Mouse (Mus musculus) hindbrain, embryonic 12.5 days (tissue): Measurements from ENCODE around the gene Dok5. TPM values are rescaled to one million over a fixed set of nuclear protein-coding genes. Genes with fewer than 3 reads are reported as not detected.

Experiments used
- ATAC-seq: fragments of 200-750 bp; cut with Nextera tagmentation; 2 replicates; pipeline ENCODE4 v1.8.0; 2017; ENCODE audit warnings: moderate TSS enrichment; ENCODE audit not compliant: low FRiP score
- H3K27ac ChIP-seq: fragments of 300-500 bp; sonication (generic); 2 replicates; pipeline ENCODE4 v1.5.1; 2016; ENCODE audit warnings: mild to moderate bottlenecking
- H3K27me3 ChIP-seq: fragments of 300-500 bp; sonication (generic); 2 replicates; pipeline ENCODE4 v1.6.1; 2016; ENCODE audit warnings: mild to moderate bottlenecking
- H3K36me3 ChIP-seq: fragments of 300-500 bp; sonication (generic); 2 replicates; pipeline ENCODE4 v1.6.1; 2016; ENCODE audit warnings: mild to moderate bottlenecking
- H3K4me1 ChIP-seq: fragments of 300-500 bp; sonication (generic); 2 replicates; pipeline ENCODE4 v1.6.1; 2016
- H3K4me2 ChIP-seq: fragments of 300-500 bp; sonication (generic); replicated peaks from 2 replicates; pipeline ENCODE4 v1.6.1; 2016; ENCODE audit warnings: mild to moderate bottlenecking
- H3K4me3 ChIP-seq: fragments of 300-500 bp; sonication (generic); 2 replicates; pipeline ENCODE4 v1.5.1; 2016; ENCODE audit warnings: mild to moderate bottlenecking
- H3K9ac ChIP-seq: fragments of 300-500 bp; sonication (generic); 2 replicates; pipeline ENCODE4 v1.6.1; 2016; ENCODE audit warnings: mild to moderate bottlenecking, moderate library complexity
- H3K9me3 ChIP-seq: fragments of 300-500 bp; sonication (generic); replicated peaks from 2 replicates; pipeline ENCODE4 v1.6.1; 2016; ENCODE audit warnings: mild to moderate bottlenecking
- WGBS: fragments of 180-500 bp; shearing (Covaris S2); methylation state at CpG from one replicate; pipeline ENCODE4 v1.1.7; 2016; 5-methylcytosine and 5-hydroxymethylcytosine counted together
- polyA plus RNA-seq: library from polyadenylated mRNA; unstranded; fragments of >200 nt; fragmentation: Nextera tagmentation; extraction: Ambion mirVana; gene quantifications from 2 replicates; pipeline ENCODE4 v1.2.1, GENCODE M21; 2016

Dok5 gene
- polyA plus RNA-seq, 1 experiment from 2014 or later, result 30.9 TPM

- peak; percentile 71 for ATAC-seq
- peaks cover 33% of the 10 kb centered on the region for H3K4me1 ChIP-seq
These were observed 40.7 kb downstream of the Dok5 start for GRCm38 (mm10) chr2:170772126-170772884.

GRCm38 (mm10) chr2:170772885-170773270 is 41.3 kb downstream of the Dok5 start:
- Histone ChIP-seq H3K4me1 (peaks cover 31% of the 10 kb centered on the region), H3K27me3 (no peaks in the 10 kb centered on the region), H3K27ac (peak overlapping the region; percentile 89), H3K4me3 (no peak overlapping the region), H3K9me3 (no peaks in the 10 kb centered on the region), H3K4me2 (peak overlapping the region; percentile 43), H3K9ac (no peak overlapping the region), H3K36me3 (no peaks in the 10 kb centered on the region)
- ATAC-seq, result peak; percentile 17; the same call in 1 of the 2 replicates
- 27% methylated on average over 8 of the region's 8 CpGs for WGBS

More at GRCm38 (mm10) chr2:170772126-170772884, 40.7 kb downstream of the Dok5 start:
- Histone ChIP-seq H3K4me3 (peak overlapping the region; percentile 13; the same call in 1 of the 2 replicates), H3K4me2 (peak overlapping the region; percentile 43), H3K9ac (peak overlapping the region; percentile 32; the same call in 1 of the 2 replicates), H3K9me3 (no peaks in the 10 kb centered on the region), H3K27ac (peak overlapping the region; percentile 89), H3K36me3 (no peaks in the 10 kb centered on the region), H3K27me3 (no peaks in the 10 kb centered on the region)
- 5% methylated on average over 19 of the region's 19 CpGs for WGBS

- peaks cover 31% of the 10 kb centered on the region for H3K4me1 ChIP-seq
- ATAC-seq, result no peak
- H3K9me3 ChIP-seq, result no peaks in the 10 kb centered on the region
- no peak overlapping the region for H3K4me3 ChIP-seq
- H3K36me3 ChIP-seq, result no peaks in the 10 kb centered on the region
- no peak overlapping the region for H3K4me2 ChIP-seq
- H3K27ac ChIP-seq, result no peak overlapping the region
- no peaks in the 10 kb centered on the region for H3K27me3 ChIP-seq
- 88% methylated on average over 15 of the region's 15 CpGs for WGBS
- H3K9ac ChIP-seq, result no peak overlapping the region
These were observed 44.0 kb downstream of the Dok5 start for GRCm38 (mm10) chr2:170775577-170775976.

GRCm38 (mm10) chr2:170776107-170776506 is 44.5 kb downstream of the Dok5 start:
- no peaks in the 10 kb centered on the region for H3K27me3 ChIP-seq
- H3K27ac ChIP-seq, result no peak overlapping the region
- H3K9ac ChIP-seq, result no peak overlapping the region
- ATAC-seq, result no peak
- no peak overlapping the region for H3K4me2 ChIP-seq
- H3K4me3 ChIP-seq, result no peak overlapping the region
- 92% methylated on average over 11 of the region's 11 CpGs for WGBS
- H3K36me3 ChIP-seq, result no peaks in the 10 kb centered on the region
- no peaks in the 10 kb centered on the region for H3K9me3 ChIP-seq
- H3K4me1 ChIP-seq, result peaks cover 27% of the 10 kb centered on the region

GRCm38 (mm10) chr2:170777572-170777971 is 46.0 kb downstream of the Dok5 start:
- Histone ChIP-seq H3K4me3 (no peak overlapping the region), H3K9me3 (no peaks in the 10 kb centered on the region), H3K4me2 (no peak overlapping the region), H3K27me3 (no peaks in the 10 kb centered on the region), H3K27ac (no peak overlapping the region), H3K4me1 (peaks cover 14% of the 10 kb centered on the region), H3K9ac (no peak overlapping the region), H3K36me3 (no peaks in the 10 kb centered on the region)
- WGBS, result 84% methylated on average over 6 of the region's 6 CpGs
- no peak for ATAC-seq

GRCm38 (mm10) chr2:170780010-170780750 is 48.6 kb downstream of the Dok5 start:
- peaks cover 4% of the 10 kb centered on the region; the same call in 1 of the 2 replicates for H3K4me1 ChIP-seq
- 79% methylated on average over 11 of the region's 11 CpGs for WGBS
- no peaks in the 10 kb centered on the region for H3K27me3 ChIP-seq
- H3K36me3 ChIP-seq, result no peaks in the 10 kb centered on the region
- no peak overlapping the region for H3K4me3 ChIP-seq
- H3K9me3 ChIP-seq, result no peaks in the 10 kb centered on the region
- H3K9ac ChIP-seq, result no peak overlapping the region
- H3K4me2 ChIP-seq, result no peak overlapping the region
- ATAC-seq, result no peak
- H3K27ac ChIP-seq, result no peak overlapping the region

- H3K4me3 ChIP-seq, result no peak overlapping the region
- WGBS, result 93% methylated on average over 10 of the region's 10 CpGs
- ATAC-seq, result no peak
These were observed 56.5 kb downstream of the Dok5 start for GRCm38 (mm10) chr2:170788101-170788500.

GRCm38 (mm10) chr2:170791332-170792017 is 59.9 kb downstream of the Dok5 start:
- 0 out of 2 replicates have a peak, but pooled peaks have one; percentile 43 for ATAC-seq
- Histone ChIP-seq H3K4me3 (no peak overlapping the region), H3K9ac (no peak overlapping the region), H3K27me3 (no peaks in the 10 kb centered on the region), H3K4me2 (0 out of 2 replicates have a peak overlapping the region, but pooled peaks have one; percentile 20), H3K4me1 (peaks cover 8% of the 10 kb centered on the region), H3K27ac (no peak overlapping the region), H3K9me3 (no peaks in the 10 kb centered on the region), H3K36me3 (no peaks in the 10 kb centered on the region)
- 31% methylated on average over 8 of the region's 8 CpGs for WGBS

More at GRCm38 (mm10) chr2:170788101-170788500, 56.5 kb downstream of the Dok5 start:
- no peak overlapping the region for H3K4me2 ChIP-seq
- H3K27ac ChIP-seq, result no peak overlapping the region
- peaks cover 8% of the 10 kb centered on the region for H3K4me1 ChIP-seq
- no peaks in the 10 kb centered on the region for H3K27me3 ChIP-seq
- no peaks in the 10 kb centered on the region for H3K36me3 ChIP-seq
- no peak overlapping the region for H3K9ac ChIP-seq
- no peaks in the 10 kb centered on the region for H3K9me3 ChIP-seq

GRCm38 (mm10) chr2:170795242-170795641 is 63.6 kb downstream of the Dok5 start:
- Histone ChIP-seq H3K27me3 (no peaks in the 10 kb centered on the region), H3K36me3 (no peaks in the 10 kb centered on the region), H3K9ac (no peak overlapping the region), H3K4me3 (no peak overlapping the region), H3K9me3 (no peaks in the 10 kb centered on the region; the same call in none of the 2 replicates), H3K27ac (no peak overlapping the region), H3K4me2 (no peak overlapping the region), H3K4me1 (peaks cover 8% of the 10 kb centered on the region)
- 85% methylated on average over 3 of the region's 3 CpGs for WGBS
- no peak for ATAC-seq

GRCm38 (mm10) chr2:170802984-170803383 is 71.4 kb downstream of the Dok5 start:
- H3K9ac ChIP-seq, result no peak overlapping the region
- no peaks in the 10 kb centered on the region; the same call in 1 of the 2 replicates for H3K27me3 ChIP-seq
- H3K4me1 ChIP-seq, result peaks cover 10% of the 10 kb centered on the region
- H3K9me3 ChIP-seq, result no peaks in the 10 kb centered on the region; the same call in none of the 2 replicates
- H3K4me2 ChIP-seq, result no peak overlapping the region
- H3K36me3 ChIP-seq, result peaks cover 3% of the 10 kb centered on the region; the same call in 1 of the 2 replicates
- 74% methylated on average over 6 of the region's 6 CpGs for WGBS
- ATAC-seq, result no peak
- H3K27ac ChIP-seq, result no peak overlapping the region
- no peak overlapping the region for H3K4me3 ChIP-seq

GRCm38 (mm10) chr2:170807555-170808258 is 76.1 kb downstream of the Dok5 start:
- no peaks in the 10 kb centered on the region for H3K9me3 ChIP-seq
- H3K27me3 ChIP-seq, result no peaks in the 10 kb centered on the region; the same call in 1 of the 2 replicates
- H3K36me3 ChIP-seq, result no peaks in the 10 kb centered on the region
- H3K4me3 ChIP-seq, result no peak overlapping the region
- no peak overlapping the region for H3K9ac ChIP-seq
- H3K4me1 ChIP-seq, result peaks cover 16% of the 10 kb centered on the region
- no peak overlapping the region for H3K4me2 ChIP-seq
- peak overlapping the region; percentile 18 for H3K27ac ChIP-seq
- WGBS, result 66% methylated on average over 12 of the region's 12 CpGs
- ATAC-seq, result no peak
